Mouse (Mus musculus) MEL (cell line): Measurements from ENCODE around the gene Ctsg. TPM values are rescaled to one million over a fixed set of nuclear protein-coding genes. Genes with fewer than 3 reads are reported as not detected.
"Not testable (repeated sequence)": the region's sequence is repeated elsewhere in the genome, so short reads cannot be mapped to it uniquely, and the experiment has no call there.

Experiments
- DNase-seq: peaks from one replicate; pipeline ENCODE4 v3.0.0; 2011; ENCODE audit warnings: low read depth, low spot score
- H3K27ac ChIP-seq: 2 replicates; pipeline ENCODE4 v1.5.1; 2012; ENCODE audit warnings: low read depth, mild to moderate bottlenecking, control low read depth, low read length, moderate library complexity; ENCODE audit not compliant: control insufficient read depth
- H3K27me3 ChIP-seq, 2 experiments: fragments of 150-350 bp in 1 of 2; sonication (generic) in 1 of 2; 2 replicates each; pipeline ENCODE4 v1.6.1; 2012; ENCODE audit warnings: low read length in 2 of 2, mild to moderate bottlenecking in 2 of 2, improper control_type of control experiment in 1 of 2, moderate library complexity in 1 of 2; ENCODE audit not compliant: insufficient read depth in 2 of 2, control insufficient read depth in 1 of 2
- H3K36me3 ChIP-seq, 2 experiments: 2 replicates each; pipeline ENCODE4 v1.6.1; 2012 to 2014; ENCODE audit warnings: low read length in 2 of 2, improper control_type of control experiment in 1 of 2, inconsistent platforms in 1 of 2, mild to moderate bottlenecking in 1 of 2; ENCODE audit not compliant: insufficient read depth in 2 of 2, control insufficient read depth in 1 of 2
- H3K4me1 ChIP-seq, 2 experiments: fragments of 150-350 bp in 1 of 2; sonication (generic) in 1 of 2; 2 replicates each; pipeline ENCODE4 v1.6.1; 2012; ENCODE audit warnings: low read length in 2 of 2, improper control_type of control experiment in 1 of 2, mild to moderate bottlenecking in 1 of 2; ENCODE audit not compliant: insufficient read depth in 2 of 2, control insufficient read depth in 1 of 2
- H3K4me3 ChIP-seq, 2 experiments: fragments of 150-350 bp in 1 of 2; sonication (generic) in 1 of 2; 2 replicates each; pipeline ENCODE4 v1.5.1; 2012; ENCODE audit warnings: low read depth in 2 of 2, low read length in 2 of 2, mild to moderate bottlenecking in 2 of 2, moderate library complexity in 2 of 2, control low read depth in 1 of 2, improper control_type of control experiment in 1 of 2; ENCODE audit not compliant: control insufficient read depth in 1 of 2, insufficient read depth in 1 of 2
- H3K79me2 ChIP-seq: 2 replicates; pipeline ENCODE4 v1.6.1; 2012; ENCODE audit warnings: mild to moderate bottlenecking, low read length, moderate library complexity; ENCODE audit not compliant: control insufficient read depth, poor library complexity, insufficient read depth
- H3K9ac ChIP-seq: 2 replicates; pipeline ENCODE4 v1.6.1; 2012; ENCODE audit warnings: low read depth, mild to moderate bottlenecking, control low read depth, low read length, moderate library complexity; ENCODE audit not compliant: control insufficient read depth, poor library complexity, severe bottlenecking
- H3K9me3 ChIP-seq: fragments of 150-350 bp; sonication (generic); replicated peaks from 2 replicates; pipeline ENCODE4 v1.6.1; 2012; ENCODE audit warnings: mild to moderate bottlenecking, low read length, improper control_type of control experiment, moderate library complexity; ENCODE audit not compliant: insufficient read depth
- BHLHE40 ChIP-seq: IDR thresholded peaks from 2 replicates; pipeline ENCODE4 v1.6.1; 2012; ENCODE audit warnings: low read depth, mild to moderate bottlenecking, inconsistent platforms, low read length, improper control_type of control experiment, borderline replicate concordance
- CHD2 ChIP-seq: IDR thresholded peaks from 2 replicates; pipeline ENCODE4 v1.6.1; 2011; ENCODE audit warnings: low read length, improper control_type of control experiment
- CTCF ChIP-seq, 3 experiments: IDR thresholded peaks in 2 of 3; conservative IDR thresholded peaks in 1 of 3; 2 replicates each; pipeline ENCODE4 v1.5.1; 2011 to 2012; ENCODE audit warnings: low read length in 3 of 3, low read depth in 2 of 3, mild to moderate bottlenecking in 2 of 3, improper control_type of control experiment in 1 of 3, inconsistent platforms in 1 of 3, mixed read lengths in 1 of 3, moderate library complexity in 1 of 3; ENCODE audit not compliant: control insufficient read depth in 1 of 3, insufficient read depth in 1 of 3, poor library complexity in 1 of 3, severe bottlenecking in 1 of 3
- E2F4 ChIP-seq: IDR thresholded peaks from 2 replicates; pipeline ENCODE4 v1.6.1; 2011; ENCODE audit warnings: low read depth, low read length, improper control_type of control experiment, borderline replicate concordance
- GATA1 ChIP-seq: IDR thresholded peaks from 2 replicates; pipeline ENCODE4 v1.6.1; 2011; ENCODE audit warnings: low read depth, low read length, improper control_type of control experiment
- JUND ChIP-seq: IDR thresholded peaks from 2 replicates; pipeline ENCODE4 v1.6.1; 2011; ENCODE audit warnings: low read depth, mild to moderate bottlenecking, improper control_type of control experiment, low read length
- MYB ChIP-seq: IDR thresholded peaks from 2 replicates; pipeline ENCODE4 v1.6.1; 2011; ENCODE audit warnings: mild to moderate bottlenecking, low read depth, low read length, improper control_type of control experiment
- MYC ChIP-seq: IDR thresholded peaks from 2 replicates; pipeline ENCODE4 v1.6.1; 2011; ENCODE audit warnings: low read depth, mild to moderate bottlenecking, low read length, improper control_type of control experiment, moderate library complexity
- NELFE ChIP-seq: IDR thresholded peaks from 2 replicates; pipeline ENCODE4 v1.6.1; 2011; ENCODE audit warnings: low read depth, low read length, improper control_type of control experiment
- NRF1 ChIP-seq: IDR thresholded peaks from 2 replicates; pipeline ENCODE4 v1.6.1; 2014; ENCODE audit warnings: low read depth, mild to moderate bottlenecking, inconsistent platforms, low read length, improper control_type of control experiment, moderate library complexity; ENCODE audit not compliant: poor library complexity, insufficient read depth, severe bottlenecking
- POLR2AphosphoS2 ChIP-seq: IDR thresholded peaks from 2 replicates; pipeline ENCODE4 v1.6.1; 2011; ENCODE audit warnings: low read length, improper control_type of control experiment
- RAD21 ChIP-seq: IDR thresholded peaks from 2 replicates; pipeline ENCODE4 v1.6.1; 2011; ENCODE audit warnings: mild to moderate bottlenecking, low read depth, low read length, improper control_type of control experiment
- SMC3 ChIP-seq: IDR thresholded peaks from 2 replicates; pipeline ENCODE4 v1.6.1; 2011; ENCODE audit warnings: low read depth, low read length, improper control_type of control experiment
- UBTF ChIP-seq: IDR thresholded peaks from 2 replicates; pipeline ENCODE4 v1.6.1; 2012; ENCODE audit warnings: low read depth, mild to moderate bottlenecking, inconsistent platforms, low read length, improper control_type of control experiment, moderate library complexity, borderline replicate concordance; ENCODE audit not compliant: insufficient read depth
- USF2 ChIP-seq, 2 experiments: IDR thresholded peaks; 2 replicates each; pipeline ENCODE4 v1.6.1; 2011 to 2012; ENCODE audit warnings: improper control_type of control experiment in 2 of 2, low read length in 2 of 2, borderline replicate concordance in 1 of 2, inconsistent platforms in 1 of 2, low read depth in 1 of 2, mild to moderate bottlenecking in 1 of 2; ENCODE audit not compliant: insufficient read depth in 1 of 2
- ZKSCAN1 ChIP-seq: IDR thresholded peaks from 2 replicates; pipeline ENCODE4 v1.6.1; 2012; ENCODE audit warnings: low read depth, mild to moderate bottlenecking, inconsistent platforms, low read length, improper control_type of control experiment, moderate library complexity
- ZMIZ1 ChIP-seq: IDR thresholded peaks from 2 replicates; pipeline ENCODE4 v1.6.1; 2012; ENCODE audit warnings: low read depth, mild to moderate bottlenecking, inconsistent platforms, low read length, improper control_type of control experiment, moderate library complexity
- ZNF384 ChIP-seq: IDR thresholded peaks from 2 replicates; pipeline ENCODE4 v1.6.1; 2012; ENCODE audit warnings: low read depth, mild to moderate bottlenecking, inconsistent platforms, low read length, improper control_type of control experiment
- polyA plus RNA-seq, 2 experiments: library from polyadenylated mRNA; stranded (reverse) in 1 of 2; unstranded in 1 of 2; fragments of >175 nt in 1 of 2; fragments of >200 nt in 1 of 2; gene quantifications; 2 replicates each; pipeline versions ENCODE4 v1.2.1 to v1.2.4; 2012; ENCODE audit warnings: low replicate concordance in 2 of 2, low read depth in 1 of 2; ENCODE audit not compliant: insufficient read length in 2 of 2, insufficient read depth in 1 of 2, missing spikeins in 1 of 2
- total RNA-seq: library from RNA; depleted of rRNA; stranded (reverse); fragments of 300-350 nt; gene quantifications from 2 replicates; pipeline ENCODE4 v1.2.3, GENCODE M21; 2012

Ctsg gene
- total and polyA plus RNA-seq, 3 experiments, result not detected

- H3K79me2 ChIP-seq, result no peaks in the 10 kb centered on the region
- no peak within 1 kb of the TSS for H3K4me3 ChIP-seq
- no peaks in the 10 kb centered on the region for H3K4me1 ChIP-seq
- no peaks in the 10 kb centered on the region for H3K9me3 ChIP-seq
- no peak for DNase-seq
- H3K9ac ChIP-seq, result no peak within 1 kb of the TSS
- H3K27ac ChIP-seq, result no peak within 1 kb of the TSS
- no peak for TF ChIP-seq RAD21
- H3K36me3 ChIP-seq, result no peaks in the 10 kb centered on the region
- peaks cover 1 to 2% of the 10 kb centered on the region in 2 experiments; a peak in 2 of 4 replicates for H3K27me3 ChIP-seq
Observed at GRCm38 (mm10) chr14:56120525-56120924, 18.2 kb upstream of the Ctsg start, which contains the start of gene Gzme. TSS of gene Gzme (minus strand) at chr14:56120625.

GRCm38 (mm10) chr14:56115531-56116310 lies 13.3 kb upstream of the Ctsg start:
- H3K9me3 ChIP-seq, H3K4me3 ChIP-seq, H3K27ac ChIP-seq, H3K79me2 ChIP-seq, DNase-seq, H3K9ac ChIP-seq, H3K27me3 ChIP-seq, H3K4me1 ChIP-seq, H3K36me3 ChIP-seq: not testable (repeated sequence)

GRCm38 (mm10) chr14:56105447-56106180 lies 3.2 kb upstream of the Ctsg start:
- Histone ChIP-seq H3K27me3 (peaks cover 1 to 5% of the 10 kb centered on the region in 2 experiments; a peak in 1 of 4 replicates), H3K79me2 (no peaks in the 10 kb centered on the region), H3K4me1 (no peaks in the 10 kb centered on the region), H3K4me3 (no peak overlapping the region), H3K9me3 (no peaks in the 10 kb centered on the region), H3K27ac (no peak overlapping the region), H3K9ac (no peak overlapping the region), H3K36me3 (no peaks in the 10 kb centered on the region)
- TF ChIP-seq UBTF (no peak), POLR2AphosphoS2 (no peak), CHD2 (no peak), ZMIZ1 (no peak), BHLHE40 (no peak), SMC3 (no peak), NRF1 (no peak), MYC (no peak), JUND (no peak), USF2 (IDR thresholded peaks at IDR 0.05; ENCODE audit: borderline replicate concordance in 1 of 2, insufficient read depth in 1 of 2, low read depth in 1 of 2, low read length in 2 of 2) (no peak), MYB (no peak), ZKSCAN1 (no peak), GATA1 (no peak), NELFE (no peak), E2F4 (no peak), CTCF (IDR thresholded peaks at IDR 0.05 in 2 of 3, conservative IDR thresholded peaks at IDR 0.05 in 1 of 3; ENCODE audit: control insufficient read depth in 1 of 3, insufficient read depth in 1 of 3, low read depth in 2 of 3, low read length in 3 of 3, poor library complexity in 1 of 3, severe bottlenecking in 1 of 3) (no peak), RAD21 (no peak), ZNF384 (no peak)
- no peak for DNase-seq
